Mouse (Mus musculus) neutrophil, adult 83 days (primary cell): ENCODE results near the gene Bcap31. TPM values are rescaled to one million over a fixed set of nuclear protein-coding genes. Genes with fewer than 3 reads are reported as not detected.

Experiments
- total RNA-seq, 2 experiments: library from RNA; stranded (reverse); gene quantifications; one replicate each; pipeline ENCODE4 v1.2.4; 2023

The Bcap31 gene
- total RNA-seq = 10 to 100 TPM; 93.3 to 95.7 TPM

GRCm38 (mm10) chrX:73716109-73716661 is at the start of gene Bcap31, which contains the start of gene Abcd1:
Bcap31 (minus strand) TSS chrX:73716175.
Abcd1 (plus strand) TSS chrX:73716597.

GRCm38 (mm10) chrX:73756334-73757140 is 40.6 kb upstream of the Bcap31 start, which contains the start of gene Plxnb3:
Plxnb3 (plus strand) TSS chrX:73757090.

GRCm38 (mm10) chrX:73672879-73673618 is 42.9 kb downstream of the Bcap31 start, which contains the start of gene Slc6a8:
Slc6a8 (plus strand) TSS chrX:73673150.

GRCm38 (mm10) chrX:73659575-73660283 is 56.2 kb downstream of the Bcap31 start, which contains the start of gene Pnck:
Pnck (minus strand) TSS chrX:73660117.

GRCm38 (mm10) chrX:73639255-73639675 is 76.7 kb downstream of the Bcap31 start, which contains the start of gene Dusp9:
Dusp9 (plus strand) TSS chrX:73639419.

Other genes with a start within 250 kb of the Bcap31 start
- gene Bgn, start 232.6 kb downstream of the Bcap31 start, total RNA-seq = 10 to 100 TPM in 1 of 2 experiments, 1 to 10 TPM in 1; 6.6 to 12.2 TPM
- not detected for gene Atp2b3, start 213.1 kb downstream of the Bcap31 start, total RNA-seq
- under 1 TPM in 1 of 2 experiments, not detected in 1; 0.15 TPM for gene Dusp9, start 76.8 kb downstream of the Bcap31 start, total RNA-seq
- gene Pnck, start 56.1 kb downstream of the Bcap31 start, total RNA-seq = not detected
- gene Slc6a8, start 43.0 kb downstream of the Bcap31 start, total RNA-seq = 1 to 10 TPM in 1 of 2 experiments, under 1 TPM in 1; 0.72 to 1.1 TPM
- 10 to 100 TPM; 82.1 to 88.8 TPM for gene Abcd1, start 422 bp upstream of the Bcap31 start, total RNA-seq
- under 1 TPM; 0.26 to 0.81 TPM for gene Plxnb3, start 40.9 kb upstream of the Bcap31 start, total RNA-seq
- gene Srpk3, start 58.2 kb upstream of the Bcap31 start, total RNA-seq = under 1 TPM; 0.88 to 0.90 TPM
- 10 to 100 TPM; 89.7 to 95.2 TPM for gene Idh3g, start 70.7 kb upstream of the Bcap31 start, total RNA-seq
- gene Ssr4, start 70.9 kb upstream of the Bcap31 start, total RNA-seq = 100 to 1,000 TPM; 116 to 117 TPM
- gene Pdzd4, start 108.8 kb upstream of the Bcap31 start, total RNA-seq = under 1 TPM; 0.53 to 0.64 TPM
- under 1 TPM in 1 of 2 experiments, not detected in 1; 0.11 TPM for gene Avpr2, start 175.9 kb upstream of the Bcap31 start, total RNA-seq
- 10 to 100 TPM; 28.9 to 42.0 TPM for gene L1cam, start 179.9 kb upstream of the Bcap31 start, total RNA-seq
- 100 to 1,000 TPM; 236 to 237 TPM for gene Arhgap4, start 205.7 kb upstream of the Bcap31 start, total RNA-seq
- 10 to 100 TPM; 43.1 to 48.0 TPM for gene Naa10, start 205.8 kb upstream of the Bcap31 start, total RNA-seq
- gene Renbp, start 214.7 kb upstream of the Bcap31 start, total RNA-seq = 10 to 100 TPM; 13.8 to 16.6 TPM